Mouse (Mus musculus): ENCODE measurements at regions not wholly inside any gene's neighbourhood (a gene's known extent, or its start where the extent isn't known, plus 50 kb on each side); places are given as distances from the start of the nearest gene placed in this dataset.

DNA sequence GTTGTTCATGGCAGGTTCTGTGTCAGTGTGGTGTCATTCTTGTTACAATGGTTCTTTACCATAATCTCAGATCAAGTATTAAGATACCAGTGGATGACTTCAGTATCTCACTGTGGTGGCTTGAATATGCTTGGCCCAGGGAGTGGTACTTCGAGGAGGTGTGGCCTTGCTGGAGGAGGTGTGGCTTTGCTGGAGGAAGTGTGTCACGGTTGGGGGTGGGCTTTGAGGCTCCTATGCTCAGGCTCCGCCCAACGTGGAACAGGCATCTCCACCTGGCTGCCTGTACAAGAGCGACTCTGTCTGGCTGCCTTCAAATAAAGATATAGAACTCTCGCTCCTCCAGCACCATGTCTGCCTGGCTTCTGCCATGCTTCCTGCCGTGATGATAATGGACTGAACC lies 63.6 kb downstream of the Cd2 start:
- DNase-seq (ENCODE audit: low spot score in 2 of 2), result no peak

DNA sequence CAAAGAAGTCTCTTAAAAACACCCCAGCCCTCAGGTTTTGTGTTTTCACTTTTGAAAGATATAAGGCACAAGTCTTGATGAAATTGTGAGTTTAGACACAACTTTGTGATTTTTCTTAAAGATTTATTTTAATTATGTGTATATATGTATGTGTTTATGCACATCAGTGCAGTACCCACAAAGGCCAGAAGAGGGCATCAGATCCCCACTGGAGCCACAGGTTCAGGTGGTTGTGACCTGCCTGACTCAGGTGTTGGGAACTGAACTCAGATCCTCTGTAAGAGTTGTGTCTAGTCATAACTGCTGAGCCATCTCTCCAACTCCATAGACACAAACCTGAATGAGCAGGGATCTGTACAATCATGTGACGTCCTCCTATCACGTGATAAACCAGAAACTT lies 67.8 kb downstream of the Cd2 start:
- no peak for DNase-seq (ENCODE audit: low spot score in 2 of 2)

DNA sequence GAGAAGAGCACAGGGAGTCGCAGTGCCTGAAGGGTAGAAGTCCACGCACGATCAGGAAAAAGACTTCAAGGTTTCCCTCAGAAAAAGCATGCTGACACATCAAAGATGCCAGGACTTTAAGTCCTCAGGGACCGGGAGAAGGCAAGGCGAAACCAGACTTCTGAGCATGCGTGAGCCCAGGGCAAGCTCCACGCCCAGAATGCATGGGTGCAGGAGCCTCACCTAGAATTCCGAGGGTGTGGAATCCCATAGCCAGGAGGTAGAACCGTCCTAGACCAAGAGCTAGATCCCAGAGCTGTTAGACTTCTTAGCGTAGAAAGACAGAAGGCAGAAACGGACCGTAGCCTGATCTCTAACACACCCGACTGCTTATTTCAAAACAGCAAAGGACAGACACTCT lies 71.0 kb downstream of the Cd2 start:
- DNase-seq (ENCODE audit: low spot score in 2 of 2), result no peak

DNA sequence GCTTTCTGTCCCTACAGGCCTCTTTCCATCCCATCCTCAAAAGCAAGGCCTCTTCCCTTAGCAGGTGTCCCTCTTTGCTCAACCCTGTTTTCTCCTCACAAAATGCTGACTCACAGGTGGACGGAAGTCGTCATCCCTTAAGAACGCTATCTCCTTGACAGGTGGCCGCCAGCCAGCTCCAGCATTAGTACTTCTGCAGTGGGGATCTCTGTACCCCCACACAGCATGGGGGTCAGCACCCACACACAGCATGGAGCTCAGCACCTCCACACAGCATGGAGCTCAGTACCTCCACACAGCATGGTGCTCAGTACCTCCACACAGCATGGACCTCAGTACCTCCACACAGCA lies 74.6 kb downstream of the Cd2 start:
- no peak for DNase-seq (ENCODE audit: low spot score in 2 of 2)

DNA sequence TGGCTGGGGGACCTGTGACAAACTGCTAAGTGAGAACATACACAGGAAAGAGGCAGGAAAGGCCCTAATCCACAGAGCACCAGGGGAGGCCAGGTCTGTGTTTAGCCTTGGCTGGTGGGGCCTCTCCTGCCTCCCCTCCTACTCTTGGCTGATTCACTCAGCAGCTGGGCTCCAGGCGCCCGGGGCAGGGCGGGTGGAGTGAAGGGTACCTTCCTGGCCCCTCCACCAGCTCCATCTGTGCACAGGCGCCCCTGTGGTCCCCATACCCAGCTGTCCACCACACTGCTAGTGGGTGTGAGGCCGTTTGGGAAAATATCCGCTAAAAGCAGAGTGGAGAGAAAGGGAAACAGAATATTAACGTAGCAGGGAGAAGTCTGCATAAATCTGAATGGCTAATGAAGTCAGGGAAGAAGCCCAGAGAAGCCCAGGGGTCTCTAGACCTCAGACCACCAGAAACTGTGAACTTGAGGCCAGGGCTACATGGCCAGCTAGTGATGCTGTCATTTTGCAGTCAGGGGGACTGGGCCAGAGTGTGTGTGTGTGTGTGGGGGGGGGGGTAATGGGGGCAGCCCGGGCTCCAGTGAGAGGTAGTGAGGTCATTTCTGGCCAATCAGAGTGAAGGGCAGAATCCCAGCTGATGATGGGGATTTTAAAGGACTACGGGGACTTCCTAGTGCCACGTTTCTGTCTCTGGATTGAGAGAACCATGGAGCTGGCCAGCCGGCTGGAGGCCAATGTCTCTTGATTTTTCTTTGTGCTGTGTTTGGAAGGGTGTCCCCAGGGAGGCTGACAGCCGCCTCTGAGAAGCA lies 75.1 kb downstream of the Cd2 start:
- peak; percentile 43 to 44 for DNase-seq (ENCODE audit: low spot score in 2 of 2)

DNA sequence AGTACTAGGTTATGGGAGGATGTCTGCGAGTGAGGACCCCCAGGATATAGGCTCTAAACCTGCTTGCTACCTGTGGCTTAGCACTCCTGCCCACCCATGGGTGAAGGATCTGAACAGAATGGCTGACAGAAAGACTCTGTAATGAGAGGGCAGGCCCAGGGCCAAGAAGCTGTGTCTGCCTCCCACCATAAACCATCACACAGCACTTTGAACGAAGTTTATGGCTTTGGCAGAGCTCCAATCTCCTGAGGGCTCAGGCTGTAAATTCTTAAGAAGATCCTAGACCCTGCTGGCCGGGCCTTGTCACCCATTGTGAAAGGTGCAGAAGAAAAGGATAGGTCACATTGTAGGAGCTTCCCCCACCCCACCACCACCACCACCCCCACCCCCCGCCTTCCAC lies 75.8 kb downstream of the Cd2 start:
- DNase-seq (ENCODE audit: low spot score in 2 of 2), result no peak

DNA sequence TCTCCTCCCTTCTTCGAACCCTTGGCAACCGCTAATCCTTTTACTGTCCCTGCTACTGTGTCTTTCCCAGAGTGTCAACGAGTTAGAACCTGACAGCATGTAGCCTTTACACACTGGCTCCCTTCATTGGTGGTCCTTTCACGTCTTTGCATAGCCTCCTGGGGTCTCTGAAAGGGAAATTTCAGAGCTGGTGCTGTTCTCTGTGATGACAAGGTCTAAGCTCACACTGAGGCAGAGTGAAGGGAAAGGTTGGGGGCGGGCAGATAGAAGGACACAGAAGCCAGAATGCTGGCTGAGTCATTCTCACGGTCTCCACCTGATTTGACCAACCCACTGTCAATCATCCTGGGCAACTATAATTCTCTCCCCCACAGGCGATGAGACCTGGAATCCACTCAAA lies 78.2 kb downstream of the Cd2 start:
- DNase-seq (ENCODE audit: low spot score in 2 of 2), result no peak

DNA sequence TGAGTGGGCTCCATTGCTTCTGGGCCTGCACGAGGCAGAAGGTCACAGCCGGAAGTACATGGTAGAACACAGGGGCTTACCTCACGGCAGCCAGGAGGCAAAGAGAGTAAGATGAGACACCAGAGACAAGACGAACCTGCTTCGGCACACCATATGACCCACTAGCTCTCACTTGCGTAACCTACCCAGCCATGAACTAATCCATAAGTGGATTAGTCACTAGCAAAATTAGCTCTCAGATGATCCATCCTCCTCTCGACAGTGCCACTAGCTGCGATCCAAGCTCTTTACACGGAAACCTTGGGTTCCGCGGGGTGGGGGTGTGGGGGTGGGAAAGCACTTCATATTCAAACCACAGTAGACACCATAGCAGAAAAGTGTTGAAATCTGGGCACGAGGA lies 79.0 kb downstream of the Cd2 start:
- DNase-seq (ENCODE audit: low spot score in 2 of 2), result no peak

DNA sequence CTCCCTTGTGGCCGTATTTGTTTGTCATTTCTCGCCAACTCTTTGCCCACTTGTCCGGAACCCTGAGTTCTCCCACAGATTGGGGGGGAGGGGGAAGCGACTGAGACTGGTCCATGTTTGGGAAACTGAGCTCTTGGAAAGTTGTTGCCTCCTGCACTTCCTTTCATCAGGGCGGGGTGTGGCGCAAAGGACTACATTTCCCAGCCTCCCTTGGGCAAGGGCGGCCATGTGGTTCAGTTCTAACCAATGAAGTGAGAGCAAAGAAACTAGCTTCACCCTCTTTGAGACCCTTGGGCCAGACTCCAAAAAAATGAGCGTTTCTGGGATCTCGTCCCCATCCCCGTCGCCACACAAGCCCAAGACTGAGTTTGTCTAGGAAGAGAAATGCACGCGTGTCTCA lies 81.6 kb downstream of the Cd2 start:
- peak; percentile 43 to 46 for DNase-seq (ENCODE audit: low spot score in 2 of 2)

DNA sequence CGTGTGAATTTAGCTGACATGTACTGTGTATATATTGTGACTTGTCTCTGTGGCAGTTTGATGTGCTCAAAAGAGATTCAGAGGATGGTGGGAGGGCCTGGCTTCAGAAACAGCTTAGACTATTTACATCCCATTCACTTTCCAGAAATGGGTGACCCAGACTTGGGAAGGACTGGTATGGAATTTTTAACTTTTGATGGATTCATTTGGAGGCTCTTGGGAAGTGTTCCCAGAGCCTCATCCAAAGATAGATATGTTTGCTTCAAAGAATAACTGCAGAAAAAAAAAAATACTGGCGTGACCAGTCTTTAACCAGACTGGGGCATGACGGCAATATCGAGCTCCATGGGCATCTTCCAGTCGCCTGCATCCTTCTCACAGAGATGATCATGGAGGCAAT lies 84.6 kb upstream of the Ptgfrn start:
- DNase-seq (ENCODE audit: low spot score in 2 of 2), result peak; percentile 36 to 67

DNA sequence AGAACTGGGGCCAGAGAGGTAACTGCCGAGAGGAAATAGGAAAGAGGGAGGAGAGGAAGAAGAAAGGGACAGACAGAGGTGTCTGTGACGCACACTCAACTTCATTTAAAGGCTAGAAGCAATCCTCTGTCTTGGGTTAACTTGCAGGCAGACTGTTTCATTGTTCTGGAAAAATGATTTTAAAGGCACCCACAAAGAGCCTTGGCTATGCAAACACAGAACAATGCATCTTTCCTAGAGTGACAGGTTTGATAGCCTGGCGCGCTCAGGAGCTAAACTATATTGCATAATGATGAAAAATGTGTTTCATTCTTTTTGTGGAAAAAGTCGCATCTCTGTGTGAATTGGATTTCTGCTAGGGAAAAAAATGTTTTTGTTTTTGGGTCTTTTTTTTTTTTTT lies 84.2 kb upstream of the Ptgfrn start:
- DNase-seq (ENCODE audit: low spot score in 2 of 2), result no peak

DNA sequence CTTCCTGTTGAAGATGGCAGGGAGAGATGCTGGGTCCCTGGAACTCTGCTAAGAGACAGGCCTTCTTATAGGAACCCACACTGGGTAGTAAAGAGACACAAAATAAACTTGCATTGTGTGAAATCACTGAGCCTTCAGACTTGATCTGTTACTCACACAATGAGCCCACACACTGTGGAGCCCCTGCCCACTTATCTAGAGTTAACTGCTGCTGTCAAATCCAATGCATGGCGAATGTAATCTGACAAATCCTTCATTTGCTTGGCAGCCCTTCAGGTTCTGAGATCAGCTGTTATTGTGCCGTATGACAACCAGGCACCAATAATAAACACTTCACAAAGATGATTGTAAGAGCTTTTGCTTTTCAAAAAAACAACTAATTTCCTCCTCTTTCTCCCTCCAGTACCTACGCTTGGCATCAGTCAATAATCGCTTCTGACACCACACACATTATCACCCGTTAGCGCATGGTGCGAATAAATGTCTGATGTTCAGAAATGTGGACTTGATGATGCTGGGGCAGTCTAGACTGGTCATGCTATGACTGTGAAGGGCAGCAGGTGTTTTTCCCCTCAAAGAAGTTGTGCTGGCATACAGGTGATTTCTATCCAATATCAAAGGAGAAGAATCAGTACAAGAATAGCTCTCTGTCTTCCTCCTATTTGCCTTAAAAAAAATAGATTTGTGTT lies 81.4 kb upstream of the Ptgfrn start:
- DNase-seq (ENCODE audit: low spot score in 2 of 2), result peak in 1 of 2 experiments; percentile 49

DNA sequence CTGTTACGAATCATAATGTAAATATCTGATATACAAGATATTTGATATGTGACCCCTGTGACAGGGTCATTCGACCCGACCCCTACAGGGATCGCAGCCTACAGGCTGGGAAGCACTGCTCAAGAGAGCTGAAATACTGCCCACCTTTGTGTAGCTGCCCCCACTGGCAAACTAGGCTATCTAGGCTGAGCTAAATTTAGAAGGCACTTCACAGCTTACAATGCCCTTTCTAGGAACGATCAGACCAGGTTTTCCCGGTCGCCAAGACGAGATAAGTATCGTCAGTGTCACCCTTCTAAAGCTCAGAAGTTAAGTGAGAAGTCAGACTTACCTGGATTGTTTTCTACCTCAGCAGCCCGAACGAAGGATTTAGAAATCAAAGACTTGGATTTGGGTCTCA lies 71.9 kb upstream of the Ptgfrn start:
- no peak for DNase-seq (ENCODE audit: low spot score in 2 of 2)

DNA sequence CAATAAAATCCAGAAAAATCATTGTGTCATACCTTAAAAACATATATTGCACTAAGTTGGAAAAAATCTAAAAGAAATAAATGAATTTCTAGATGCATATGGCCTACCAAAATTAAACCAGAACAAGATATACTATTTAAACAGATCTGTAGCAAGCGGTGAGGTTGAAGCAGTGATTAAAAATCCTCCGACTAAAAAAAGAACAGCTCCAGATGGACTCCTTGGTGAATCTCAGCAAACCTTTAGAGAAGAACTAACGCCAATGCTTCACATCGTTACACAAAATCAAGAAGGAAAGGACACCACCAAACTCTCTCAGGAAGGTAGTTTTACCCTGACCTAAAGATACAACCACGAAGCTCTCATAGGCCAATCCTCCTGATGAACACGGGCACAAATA lies 63.9 kb upstream of the Ptgfrn start:
- DNase-seq (ENCODE audit: low spot score in 2 of 2), result no peak

DNA sequence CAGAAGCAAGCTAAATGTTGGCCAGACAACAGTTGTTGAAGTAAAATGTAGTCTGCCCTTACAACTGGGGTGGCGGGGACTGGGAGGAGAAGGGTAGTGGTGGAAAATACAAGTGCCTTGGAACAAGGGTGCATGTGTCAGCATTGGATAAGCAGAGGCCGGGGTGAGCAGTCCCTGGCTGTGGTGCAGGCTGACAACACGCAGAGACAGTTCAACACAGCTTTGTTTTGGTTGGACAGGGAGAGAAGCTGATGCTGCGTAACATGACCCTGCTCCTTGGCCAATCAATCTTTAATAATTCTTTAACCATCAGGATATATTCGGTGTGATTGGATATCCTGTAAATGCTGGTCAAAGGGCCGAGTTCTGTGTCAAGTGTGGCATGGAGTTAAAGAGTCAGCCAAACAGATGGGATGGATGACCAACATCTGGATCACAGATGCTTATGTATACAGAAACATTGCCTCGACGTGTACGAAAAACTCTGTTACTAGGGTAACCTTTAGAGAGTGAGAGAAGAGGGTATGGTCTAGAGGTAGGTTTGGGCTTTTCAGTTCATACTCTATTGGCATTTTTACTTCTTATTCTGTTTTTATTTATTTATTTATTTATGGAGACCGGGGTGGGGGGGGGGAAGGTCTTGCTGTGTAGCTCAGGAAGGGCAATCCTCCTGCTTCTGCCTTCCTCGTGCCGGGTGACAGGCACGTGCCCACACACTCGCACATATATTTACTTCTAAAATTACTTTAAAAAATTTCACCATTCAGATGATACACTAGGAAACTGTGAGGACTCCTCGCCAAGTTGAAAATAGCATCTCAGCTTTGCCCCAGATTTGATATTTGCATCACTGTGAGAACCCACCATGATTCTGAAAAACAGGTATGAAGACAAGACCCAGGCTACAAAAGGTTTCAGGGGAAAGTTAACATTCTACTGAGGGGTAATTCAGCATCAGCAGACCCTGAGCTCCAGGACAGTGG lies 60.2 kb upstream of the Ptgfrn start:
- DNase-seq (ENCODE audit: low spot score in 2 of 2), result no peak

DNA sequence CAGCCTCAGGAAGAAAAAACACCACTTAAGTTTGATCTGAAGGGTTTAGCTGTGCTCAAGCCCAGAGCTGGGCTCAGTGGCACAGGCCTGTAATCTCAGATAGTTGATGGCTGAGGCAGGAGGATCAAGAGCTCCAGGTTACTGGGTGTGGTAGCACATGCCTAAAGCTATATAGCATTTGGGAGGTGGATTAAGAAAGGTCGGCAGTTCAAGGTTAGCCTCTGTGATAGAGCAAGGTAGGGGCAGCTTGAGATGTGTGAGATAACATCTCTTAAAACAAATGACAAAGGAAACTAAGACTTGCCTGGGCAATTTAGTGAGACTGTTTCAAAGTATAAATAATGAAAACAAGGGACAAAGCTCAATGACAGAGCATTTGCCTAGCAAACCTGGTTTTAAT lies 56.9 kb upstream of the Ptgfrn start:
- no peak for DNase-seq (ENCODE audit: low spot score in 2 of 2)

DNA sequence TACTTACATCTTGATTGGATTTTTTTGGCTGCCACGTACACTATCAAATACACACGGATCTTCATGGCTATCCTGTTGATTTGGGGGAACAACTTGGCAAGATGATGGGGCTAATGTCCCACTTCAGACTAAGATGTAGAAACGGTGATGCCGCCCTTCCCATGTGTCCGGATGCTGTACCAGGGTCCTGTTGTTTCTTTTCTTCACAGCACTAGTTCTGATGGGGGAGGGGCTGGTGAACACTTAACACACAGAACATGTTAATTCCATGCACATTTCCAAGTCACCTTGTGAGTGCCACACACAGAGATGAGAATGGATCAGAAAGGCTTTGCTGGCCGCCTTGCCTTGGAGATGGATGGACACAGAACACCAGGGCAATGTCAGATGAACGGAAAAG lies 56.5 kb upstream of the Ptgfrn start:
- no peak for DNase-seq (ENCODE audit: low spot score in 2 of 2)

DNA sequence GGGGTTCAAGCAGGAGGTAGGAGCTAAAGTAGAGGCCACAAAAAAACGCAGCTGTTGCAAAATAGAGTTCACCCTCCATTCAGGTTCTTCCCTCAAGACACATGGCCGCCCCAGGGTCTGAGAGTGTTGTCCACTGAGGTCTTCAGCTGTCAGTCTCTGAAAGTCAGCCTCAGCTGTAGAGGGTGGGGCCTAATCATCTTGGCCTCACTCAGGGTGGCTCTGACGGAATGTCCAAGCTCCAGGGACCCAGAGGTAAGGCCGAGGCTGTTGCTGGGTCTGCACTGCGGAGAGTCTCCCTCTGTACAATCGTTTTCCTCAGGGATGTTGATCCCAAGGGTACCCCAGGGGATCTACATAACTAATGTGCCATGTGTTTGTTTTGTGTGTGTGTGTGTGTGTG lies 55.2 kb upstream of the Ptgfrn start:
- no peak for DNase-seq (ENCODE audit: low spot score in 2 of 2)

DNA sequence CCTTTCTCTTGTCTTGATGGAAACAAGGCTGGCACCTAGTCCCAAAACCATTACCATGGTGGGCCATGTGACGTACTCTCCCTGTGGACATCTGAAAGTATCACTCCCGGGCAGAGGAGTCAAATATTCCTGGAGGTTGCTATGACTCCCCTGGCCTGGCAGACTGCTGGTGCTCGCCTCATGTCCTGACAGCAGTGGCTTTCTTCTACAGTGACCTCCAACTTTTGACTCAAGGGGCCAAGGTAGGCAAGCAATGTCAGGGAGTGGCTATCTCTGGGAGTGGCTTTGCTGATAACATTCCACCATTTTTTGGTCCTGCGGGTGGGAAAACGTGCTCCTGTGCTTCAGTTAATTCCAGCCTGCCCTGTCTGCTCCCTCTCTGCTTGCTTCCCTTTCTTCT lies 54.7 kb upstream of the Ptgfrn start:
- DNase-seq (ENCODE audit: low spot score in 2 of 2), result no peak

DNA sequence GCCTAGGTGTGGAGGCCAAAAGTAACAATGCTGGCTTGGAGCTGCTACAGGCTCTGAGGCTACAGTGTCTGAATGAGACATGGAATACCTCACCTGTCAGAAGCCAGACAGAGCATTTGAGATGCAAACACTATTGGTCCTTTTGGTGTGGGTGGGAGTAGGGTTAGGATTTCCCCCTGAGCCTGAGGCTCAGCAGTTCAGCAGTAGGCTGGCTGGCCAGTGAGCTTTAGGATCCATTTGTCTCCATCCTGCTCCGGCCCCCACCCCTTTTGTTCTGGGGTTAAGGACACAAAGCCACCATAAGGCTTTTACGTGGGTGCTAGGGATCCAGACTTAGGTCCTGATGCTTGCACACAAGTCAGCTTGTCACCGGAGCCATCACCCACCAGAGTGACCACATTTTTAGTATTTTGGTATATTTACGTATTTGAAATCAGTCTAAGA lies 53.9 kb upstream of the Ptgfrn start:
- DNase-seq (ENCODE audit: low spot score in 2 of 2), result no peak

DNA sequence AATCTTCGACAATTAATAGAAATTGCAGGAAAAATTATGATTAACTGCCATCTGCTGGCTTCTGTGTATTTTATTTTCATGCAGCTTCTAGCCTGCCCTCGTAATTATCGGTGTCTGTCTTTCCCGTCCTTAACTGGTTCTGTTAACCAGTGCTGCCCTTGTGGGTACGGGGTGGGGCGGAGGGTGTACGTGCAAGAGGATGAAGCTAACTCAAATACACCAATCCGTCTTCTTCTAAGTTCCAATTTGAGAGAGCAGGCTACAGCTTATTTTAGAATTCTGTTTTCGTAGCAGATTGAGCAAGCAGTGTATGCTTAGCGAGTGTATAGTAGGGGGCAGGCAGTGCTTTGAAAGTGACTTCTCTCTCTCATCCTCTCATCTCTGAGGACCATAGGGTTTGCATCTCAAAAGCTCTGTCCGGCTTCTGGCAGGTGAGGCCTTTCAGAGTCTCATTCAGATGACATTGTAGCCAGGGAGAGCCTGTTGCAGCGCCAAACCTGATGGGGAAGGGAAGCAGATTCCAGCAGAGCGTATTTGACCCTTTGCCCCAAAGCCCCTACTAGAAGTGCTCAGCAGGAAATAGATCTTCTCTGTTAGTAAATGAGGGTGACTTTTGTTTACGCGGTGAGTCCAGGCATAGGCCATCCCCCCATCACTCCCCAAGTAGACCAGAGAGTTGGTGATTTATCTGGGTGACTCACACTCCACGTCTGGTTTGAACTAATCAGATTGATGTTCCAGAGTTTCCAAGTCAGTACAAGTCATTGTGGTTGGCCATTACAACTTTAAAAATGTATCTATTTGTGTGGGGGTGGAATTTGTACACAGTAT lies 53.3 kb upstream of the Ptgfrn start:
- DNase-seq (ENCODE audit: low spot score in 2 of 2), result peak; percentile 42 to 51
